Mouse (Mus musculus) small intestine, adult 2 months (tissue): Measurements from ENCODE around the gene Fam166b.

Source experiments
- CTCF ChIP-seq: fragments of 200-500 bp; IDR thresholded peaks from 2 replicates; pipeline ENCODE4 v1.5.1; 2012; ENCODE audit warnings: low read depth, mild to moderate bottlenecking, control low read depth, inconsistent platforms, low read length, moderate library complexity, mixed read lengths; ENCODE audit not compliant: insufficient replicate concordance, insufficient read length; ENCODE audit errors: extremely low read depth
- POLR2A ChIP-seq: fragments of 200-500 bp; IDR thresholded peaks from 2 replicates; pipeline ENCODE4 v1.6.1; 2012; ENCODE audit warnings: low read depth, mild to moderate bottlenecking, control low read depth, inconsistent platforms, low read length, moderate library complexity

GRCm38 (mm10) chr4:43420305-43420704 is 8.6 kb downstream of the Fam166b start:
- TF ChIP-seq CTCF (peak; percentile 84; the same call in 1 of the 2 replicates), POLR2A (no peak)
